Mouse (Mus musculus) CH12.LX (cell line): Measurements from ENCODE around the gene Ccdc194.

ENCODE experiments used
- BHLHE40 ChIP-seq: IDR thresholded peaks from 2 replicates; pipeline ENCODE4 v1.6.1; 2011; ENCODE audit warnings: mild to moderate bottlenecking, low read depth, low read length, improper control_type of control experiment
- CTCF ChIP-seq, 2 experiments: IDR thresholded peaks in 1 of 2; conservative IDR thresholded peaks in 1 of 2; 2 replicates each; pipeline ENCODE4 v1.5.1; 2011 to 2012; ENCODE audit warnings: low read depth in 2 of 2, low read length in 2 of 2, improper control_type of control experiment in 1 of 2, inconsistent platforms in 1 of 2, mild to moderate bottlenecking in 1 of 2, moderate library complexity in 1 of 2
- KAT2A ChIP-seq: IDR thresholded peaks from 2 replicates; pipeline ENCODE4 v1.6.1; 2012; ENCODE audit warnings: low read length, improper control_type of control experiment, inconsistent platforms; ENCODE audit not compliant: insufficient replicate concordance
- MAX ChIP-seq: IDR thresholded peaks from 2 replicates; pipeline ENCODE4 v1.6.1; 2011; ENCODE audit warnings: low read length, improper control_type of control experiment
- MAZ ChIP-seq: IDR thresholded peaks from 2 replicates; pipeline ENCODE4 v1.6.1; 2012; ENCODE audit warnings: low read depth, mild to moderate bottlenecking, inconsistent platforms, low read length, improper control_type of control experiment, moderate library complexity
- NELFE ChIP-seq: IDR thresholded peaks from 2 replicates; pipeline ENCODE4 v1.6.1; 2011; ENCODE audit warnings: low read depth, low read length, improper control_type of control experiment
- POLR2A ChIP-seq: IDR thresholded peaks from 2 replicates; pipeline ENCODE4 v1.6.1; 2011; ENCODE audit warnings: low read depth, mild to moderate bottlenecking, improper control_type of control experiment, low read length
- SIN3A ChIP-seq: IDR thresholded peaks from 2 replicates; pipeline ENCODE4 v1.6.1; 2012; ENCODE audit warnings: low read length, improper control_type of control experiment, inconsistent platforms
- SMC3 ChIP-seq: IDR thresholded peaks from 2 replicates; pipeline ENCODE4 v1.6.1; 2011; ENCODE audit warnings: low read depth, low read length, improper control_type of control experiment
- USF1 ChIP-seq: IDR thresholded peaks from 2 replicates; pipeline ENCODE4 v1.6.1; 2014; ENCODE audit warnings: low read depth, mild to moderate bottlenecking, inconsistent platforms, low read length, improper control_type of control experiment

GRCm38 (mm10) chr8:71568387-71568937, 43.0 kb upstream of the Ccdc194 start, which contains the start of gene Slc27a1:
- no peak for TF ChIP-seq MAZ
- TF ChIP-seq SMC3, result no peak
- no peak for TF ChIP-seq MAX
- TF ChIP-seq CTCF (conservative IDR thresholded peaks at IDR 0.05 in 1 of 2, IDR thresholded peaks at IDR 0.05 in 1 of 2; ENCODE audit: low read depth in 2 of 2, low read length in 2 of 2), result no peak
- no peak for TF ChIP-seq POLR2A
- TF ChIP-seq NELFE, result no peak
- TF ChIP-seq KAT2A, result no peak
- TF ChIP-seq USF1, result no peak
- no peak for TF ChIP-seq BHLHE40
- no peak for TF ChIP-seq SIN3A
